Mouse (Mus musculus): ENCODE results near the gene Mum1l1. TPM values are rescaled to one million over a fixed set of nuclear protein-coding genes. Genes with fewer than 3 reads are reported as not detected.
"Not testable (repeated sequence)": the region's sequence is repeated elsewhere in the genome, so short reads cannot be mapped to it uniquely, and the experiment has no call there.

The Mum1l1 gene
- polyA plus RNA-seq (2015; fragmentation: Nextera tagmentation; extraction: Ambion mirVana): 6.0 and 7.2 TPM in 2 replicates

DNA sequence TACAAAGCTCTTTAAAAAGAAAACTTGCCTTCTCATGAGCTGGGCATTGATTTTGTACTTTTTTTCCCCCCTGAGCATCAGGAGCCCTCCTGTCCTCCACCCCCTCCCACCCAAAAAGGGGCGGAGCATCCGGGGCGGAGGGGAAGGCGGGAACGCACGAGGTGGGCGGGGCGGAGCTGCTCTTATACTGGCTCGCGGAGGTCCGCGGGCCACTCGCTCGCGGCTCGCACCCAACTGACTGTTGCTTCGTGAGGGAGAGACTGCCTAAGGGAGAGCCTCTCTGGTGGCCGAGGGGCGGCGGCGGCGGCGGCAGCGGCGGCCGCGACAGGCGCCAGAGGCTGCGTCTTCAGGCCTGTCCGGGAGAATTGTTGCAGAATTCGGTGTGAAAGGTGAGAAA lies at the start of gene Mum1l1:
TSS of gene Mum1l1 (plus strand) at position 214 of the 397 bp plus-strand sequence.
- no peaks in the 10 kb centered on the region for H3K4me1 ChIP-seq (replicated peaks; ENCODE audit: control insufficient read depth, insufficient read depth, low read length)
- H3K27ac ChIP-seq (ENCODE audit: low read length): no peak within 1 kb of the TSS
- WGBS: 20% methylated on average over 28 of the region's 31 CpGs
- H3K9me3 ChIP-seq (ENCODE audit: control insufficient read depth, low read length): no peaks in the 10 kb centered on the region
- H3K9ac ChIP-seq (replicated peaks; ENCODE audit: low read depth, low read length): 0 out of 2 replicates have a peak within 1 kb of the TSS, but pooled peaks have one; percentile 27
- peak; percentile 96 for ATAC-seq
- H3K36me3 ChIP-seq (ENCODE audit: control insufficient read depth, insufficient read depth): no peaks in the 10 kb centered on the region
- H3K27me3 ChIP-seq (replicated peaks; ENCODE audit: control insufficient read depth, insufficient read depth, low read length): no peaks in the 10 kb centered on the region; the same call in 1 of the 2 replicates
- H3K4me2 ChIP-seq (ENCODE audit: low read length): peak within 1 kb of the TSS; percentile 65
- peak within 1 kb of the TSS; percentile 48 for H3K4me3 ChIP-seq (replicated peaks; ENCODE audit: low read length)

GRCm38 (mm10) chrX:139178928-139179327 lies 30.9 kb upstream of the Mum1l1 start, which contains the start of gene 4933428M09Rik:
Gene 4933428M09Rik (plus strand): TSS chrX:139179228.
- no peak for ATAC-seq
- Histone ChIP-seq H3K4me2 (ENCODE audit: low read length) (no peak within 1 kb of the TSS), H3K27ac (ENCODE audit: low read length) (no peak within 1 kb of the TSS), H3K4me3 (replicated peaks; ENCODE audit: low read length) (no peak within 1 kb of the TSS), H3K9me3 (ENCODE audit: control insufficient read depth, low read length) (no peaks in the 10 kb centered on the region), H3K4me1 (replicated peaks; ENCODE audit: control insufficient read depth, insufficient read depth, low read length) (no peaks in the 10 kb centered on the region), H3K9ac (replicated peaks; ENCODE audit: low read depth, low read length) (no peak within 1 kb of the TSS), H3K36me3 (ENCODE audit: control insufficient read depth, insufficient read depth) (no peaks in the 10 kb centered on the region), H3K27me3 (replicated peaks; ENCODE audit: control insufficient read depth, insufficient read depth, low read length) (no peaks in the 10 kb centered on the region)
- WGBS: 88% methylated on average over 8 of the region's 8 CpGs

DNA sequence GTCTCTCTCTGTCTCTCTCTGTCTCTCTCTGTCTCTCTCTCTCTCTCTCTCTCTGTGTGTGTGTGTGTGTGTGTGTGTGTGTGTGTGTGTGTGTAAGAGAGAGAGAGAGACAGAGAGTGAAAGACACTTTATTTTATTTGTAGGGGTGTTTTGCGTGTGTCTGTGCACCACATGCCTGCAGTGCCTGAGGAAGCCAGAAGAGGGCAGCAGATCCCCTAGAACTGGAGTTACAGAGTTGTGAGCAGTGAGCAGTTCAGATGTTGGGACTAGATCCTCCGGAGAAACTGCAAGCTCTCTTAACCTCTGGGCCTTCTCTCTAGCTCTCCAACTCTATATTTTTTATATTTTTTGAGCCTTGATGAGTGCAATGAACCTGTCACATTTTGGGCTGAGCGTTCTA lies 18.3 kb upstream of the Mum1l1 start:
- H3K36me3 ChIP-seq (ENCODE audit: control insufficient read depth, insufficient read depth); ATAC-seq; H3K27ac ChIP-seq (ENCODE audit: low read length); H3K27me3 ChIP-seq (replicated peaks; ENCODE audit: control insufficient read depth, insufficient read depth, low read length); H3K9me3 ChIP-seq (ENCODE audit: control insufficient read depth, low read length); H3K9ac ChIP-seq (replicated peaks; ENCODE audit: low read depth, low read length); H3K4me3 ChIP-seq (replicated peaks; ENCODE audit: low read length); H3K4me2 ChIP-seq (ENCODE audit: low read length); H3K4me1 ChIP-seq (replicated peaks; ENCODE audit: control insufficient read depth, insufficient read depth, low read length): not testable (repeated sequence)
- WGBS: 94% methylated on average over 3 of the region's 3 CpGs

DNA sequence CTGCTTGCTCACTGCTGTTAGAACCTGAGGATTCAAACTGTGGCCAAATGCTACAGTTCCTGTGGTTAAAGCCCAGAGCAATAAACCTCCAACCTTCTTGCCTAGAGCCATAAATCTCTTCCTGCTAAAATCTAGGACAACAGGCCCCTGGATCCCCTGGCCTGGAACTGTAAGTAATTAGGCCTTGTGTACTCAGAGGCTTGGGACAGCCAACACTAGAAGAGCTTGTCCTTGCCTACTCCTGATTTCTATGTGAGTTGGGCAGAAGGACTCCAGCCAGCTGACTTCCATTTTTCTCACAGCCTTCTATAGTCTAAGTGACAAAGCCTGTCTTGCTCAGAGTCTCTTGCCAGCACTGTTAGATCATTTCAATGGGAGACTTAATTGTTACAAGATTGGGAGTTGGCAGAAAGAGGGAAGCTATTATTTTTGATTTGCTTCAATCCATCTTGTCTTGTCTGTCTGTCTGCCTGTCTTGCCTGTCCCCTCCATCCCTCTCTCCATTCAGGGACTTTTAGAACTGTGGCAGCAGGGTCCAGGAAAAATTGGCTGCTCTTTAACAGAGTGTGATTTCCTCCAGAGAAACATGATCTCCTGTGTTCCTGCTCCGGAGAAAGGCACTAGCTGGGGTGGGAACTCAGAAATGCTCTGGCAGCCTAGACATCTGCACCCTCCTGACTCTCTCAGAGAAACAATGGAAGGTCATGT lies 15.1 kb upstream of the Mum1l1 start:
- H3K27ac ChIP-seq (ENCODE audit: low read length): no peak overlapping the region
- no peaks in the 10 kb centered on the region for H3K9me3 ChIP-seq (ENCODE audit: control insufficient read depth, low read length)
- no peak overlapping the region for H3K4me2 ChIP-seq (ENCODE audit: low read length)
- no peak overlapping the region for H3K4me3 ChIP-seq (replicated peaks; ENCODE audit: low read length)
- no peak overlapping the region for H3K9ac ChIP-seq (replicated peaks; ENCODE audit: low read depth, low read length)
- no peaks in the 10 kb centered on the region for H3K36me3 ChIP-seq (ENCODE audit: control insufficient read depth, insufficient read depth)
- ATAC-seq: no peak
- WGBS: 54% methylated on average over 1 of the region's 1 CpGs
- H3K4me1 ChIP-seq (replicated peaks; ENCODE audit: control insufficient read depth, insufficient read depth, low read length): no peaks in the 10 kb centered on the region
- H3K27me3 ChIP-seq (replicated peaks; ENCODE audit: control insufficient read depth, insufficient read depth, low read length): no peaks in the 10 kb centered on the region

- ATAC-seq: peak; percentile 28; the same call in 1 of the 2 replicates
- H3K36me3 ChIP-seq (ENCODE audit: control insufficient read depth, insufficient read depth); H3K27ac ChIP-seq (ENCODE audit: low read length); H3K9me3 ChIP-seq (ENCODE audit: control insufficient read depth, low read length); H3K9ac ChIP-seq (replicated peaks; ENCODE audit: low read depth, low read length); H3K4me1 ChIP-seq (replicated peaks; ENCODE audit: control insufficient read depth, insufficient read depth, low read length); H3K27me3 ChIP-seq (replicated peaks; ENCODE audit: control insufficient read depth, insufficient read depth, low read length): not testable (repeated sequence)
- H3K4me2 ChIP-seq (ENCODE audit: low read length): peak overlapping the region; percentile 65
- WGBS: 74% methylated on average over 4 of the region's 4 CpGs
- H3K4me3 ChIP-seq (replicated peaks; ENCODE audit: low read length): peak overlapping the region; percentile 48
Measured at GRCm38 (mm10) chrX:139209191-139209828, 532 bp upstream of the Mum1l1 start.

GRCm38 (mm10) chrX:139214765-139215164 lies 4.9 kb downstream of the Mum1l1 start:
- WGBS: 80% methylated on average over 4 of the region's 4 CpGs
- ATAC-seq: no peak
- H3K4me3 ChIP-seq (replicated peaks; ENCODE audit: low read length): no peak overlapping the region

DNA sequence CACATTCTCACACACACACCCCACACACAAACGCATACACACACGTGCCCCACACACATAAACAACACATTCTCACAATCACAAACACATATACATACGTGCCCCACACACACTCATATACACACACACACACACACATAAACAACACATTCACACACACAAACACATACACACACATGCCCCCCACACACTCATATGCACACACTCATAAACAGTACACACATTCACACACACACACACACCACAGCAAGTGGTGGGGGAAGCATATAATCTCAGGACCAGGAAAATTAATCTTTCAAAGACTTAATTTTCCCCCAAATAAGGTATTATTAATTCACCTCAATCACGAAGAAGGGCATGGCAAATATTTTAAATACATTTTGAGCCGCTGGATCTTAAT lies 6.6 kb downstream of the Mum1l1 start:
- no peak for ATAC-seq
- WGBS: 65% methylated on average over 5 of the region's 5 CpGs
- H3K9ac ChIP-seq (replicated peaks; ENCODE audit: low read depth, low read length): no peak overlapping the region
- no peak overlapping the region for H3K27ac ChIP-seq (ENCODE audit: low read length)
- H3K4me2 ChIP-seq (ENCODE audit: low read length): no peak overlapping the region; the same call in 1 of the 2 replicates
- H3K27me3 ChIP-seq (replicated peaks; ENCODE audit: control insufficient read depth, insufficient read depth, low read length): no peaks in the 10 kb centered on the region
- peaks cover 4% of the 10 kb centered on the region for H3K4me1 ChIP-seq (replicated peaks; ENCODE audit: control insufficient read depth, insufficient read depth, low read length)
- no peak overlapping the region for H3K4me3 ChIP-seq (replicated peaks; ENCODE audit: low read length)
- no peaks in the 10 kb centered on the region for H3K36me3 ChIP-seq (ENCODE audit: control insufficient read depth, insufficient read depth)
- no peaks in the 10 kb centered on the region for H3K9me3 ChIP-seq (ENCODE audit: control insufficient read depth, low read length)

More at GRCm38 (mm10) chrX:139214765-139215164, 4.9 kb downstream of the Mum1l1 start:
- no peaks in the 10 kb centered on the region; the same call in 1 of the 2 replicates for H3K27me3 ChIP-seq (replicated peaks; ENCODE audit: control insufficient read depth, insufficient read depth, low read length)
- H3K9ac ChIP-seq (replicated peaks; ENCODE audit: low read depth, low read length): no peak overlapping the region
- no peak overlapping the region for H3K4me2 ChIP-seq (ENCODE audit: low read length)
- no peak overlapping the region for H3K27ac ChIP-seq (ENCODE audit: low read length)
- peaks cover 4% of the 10 kb centered on the region for H3K4me1 ChIP-seq (replicated peaks; ENCODE audit: control insufficient read depth, insufficient read depth, low read length)
- no peaks in the 10 kb centered on the region for H3K9me3 ChIP-seq (ENCODE audit: control insufficient read depth, low read length)
- H3K36me3 ChIP-seq (ENCODE audit: control insufficient read depth, insufficient read depth): no peaks in the 10 kb centered on the region

DNA sequence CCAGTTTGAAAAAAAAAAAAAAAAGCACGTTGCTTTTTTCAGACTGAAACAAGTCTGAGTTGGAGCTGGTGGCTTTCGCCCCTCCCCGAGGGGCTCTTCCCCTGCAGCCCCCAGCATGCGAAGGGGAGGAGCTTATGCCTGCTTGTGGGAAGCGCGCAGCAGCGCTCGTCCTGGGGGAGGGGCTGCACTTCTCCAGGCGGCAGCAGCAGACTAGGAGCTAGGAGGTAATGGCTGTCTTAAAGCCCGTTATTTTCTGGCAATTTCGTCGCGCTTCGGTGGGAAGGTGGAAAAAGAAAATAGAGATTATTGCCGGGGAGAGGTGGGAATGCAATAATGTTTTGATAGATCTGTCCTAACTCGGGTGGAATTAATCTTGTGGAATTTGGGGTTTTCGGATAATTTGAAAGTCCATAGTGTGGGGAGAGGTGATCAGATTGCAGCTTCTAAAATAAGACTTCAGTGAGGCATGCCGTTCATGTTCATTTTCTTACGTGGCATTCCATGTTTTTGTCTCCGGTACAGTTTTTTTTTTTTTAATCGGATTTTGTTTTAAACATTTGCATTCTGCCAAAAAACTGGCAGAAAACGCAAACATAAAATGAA lies 7.2 kb downstream of the Mum1l1 start:
- 15% methylated on average over 22 of the region's 22 CpGs for WGBS
- no peak overlapping the region for H3K27ac ChIP-seq (ENCODE audit: low read length)
- no peak overlapping the region for H3K9ac ChIP-seq (replicated peaks; ENCODE audit: low read depth, low read length)
- H3K36me3 ChIP-seq (ENCODE audit: control insufficient read depth, insufficient read depth): no peaks in the 10 kb centered on the region
- ATAC-seq: peak; percentile 99
- H3K4me1 ChIP-seq (replicated peaks; ENCODE audit: control insufficient read depth, insufficient read depth, low read length): peaks cover 4% of the 10 kb centered on the region
- no peaks in the 10 kb centered on the region for H3K27me3 ChIP-seq (replicated peaks; ENCODE audit: control insufficient read depth, insufficient read depth, low read length)
- H3K4me2 ChIP-seq (ENCODE audit: low read length): peak overlapping the region; percentile 47
- no peaks in the 10 kb centered on the region for H3K9me3 ChIP-seq (ENCODE audit: control insufficient read depth, low read length)
- peak overlapping the region; percentile 43 for H3K4me3 ChIP-seq (replicated peaks; ENCODE audit: low read length)

DNA sequence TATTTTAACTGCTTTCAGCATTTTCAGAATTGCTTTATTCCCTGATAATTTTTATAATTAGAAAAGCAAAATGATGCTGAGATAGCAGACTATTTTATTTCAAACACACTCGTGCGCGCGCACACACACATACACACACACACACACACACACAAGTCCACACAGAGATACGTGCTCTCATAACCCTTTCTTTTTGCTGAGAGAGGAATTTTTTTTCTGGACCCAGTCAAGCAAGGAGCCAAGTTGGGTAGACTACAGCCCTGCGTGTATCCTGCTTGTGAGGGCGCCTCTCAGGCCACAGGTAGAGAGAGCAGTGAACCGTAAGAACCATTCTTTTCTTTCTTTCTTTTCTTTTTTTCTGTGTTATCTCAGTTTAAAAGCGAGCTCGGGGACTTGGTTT lies 7.9 kb downstream of the Mum1l1 start:
- ATAC-seq: no peak

More for the DNA sequence above, 7.9 kb downstream of the Mum1l1 start:
- H3K27ac ChIP-seq (ENCODE audit: low read length): no peak overlapping the region
- 36% methylated on average over 10 of the region's 10 CpGs for WGBS
- no peaks in the 10 kb centered on the region for H3K27me3 ChIP-seq (replicated peaks; ENCODE audit: control insufficient read depth, insufficient read depth, low read length)
- peaks cover 4% of the 10 kb centered on the region for H3K4me1 ChIP-seq (replicated peaks; ENCODE audit: control insufficient read depth, insufficient read depth, low read length)
- H3K9me3 ChIP-seq (ENCODE audit: control insufficient read depth, low read length): no peaks in the 10 kb centered on the region
- peak overlapping the region; percentile 43 for H3K4me3 ChIP-seq (replicated peaks; ENCODE audit: low read length)
- no peak overlapping the region for H3K9ac ChIP-seq (replicated peaks; ENCODE audit: low read depth, low read length)
- no peaks in the 10 kb centered on the region for H3K36me3 ChIP-seq (ENCODE audit: control insufficient read depth, insufficient read depth)
- H3K4me2 ChIP-seq (ENCODE audit: low read length): peak overlapping the region; percentile 47
